ENCODE assay signal across 21 mouse cellular contexts in the genomic region with DNA sequence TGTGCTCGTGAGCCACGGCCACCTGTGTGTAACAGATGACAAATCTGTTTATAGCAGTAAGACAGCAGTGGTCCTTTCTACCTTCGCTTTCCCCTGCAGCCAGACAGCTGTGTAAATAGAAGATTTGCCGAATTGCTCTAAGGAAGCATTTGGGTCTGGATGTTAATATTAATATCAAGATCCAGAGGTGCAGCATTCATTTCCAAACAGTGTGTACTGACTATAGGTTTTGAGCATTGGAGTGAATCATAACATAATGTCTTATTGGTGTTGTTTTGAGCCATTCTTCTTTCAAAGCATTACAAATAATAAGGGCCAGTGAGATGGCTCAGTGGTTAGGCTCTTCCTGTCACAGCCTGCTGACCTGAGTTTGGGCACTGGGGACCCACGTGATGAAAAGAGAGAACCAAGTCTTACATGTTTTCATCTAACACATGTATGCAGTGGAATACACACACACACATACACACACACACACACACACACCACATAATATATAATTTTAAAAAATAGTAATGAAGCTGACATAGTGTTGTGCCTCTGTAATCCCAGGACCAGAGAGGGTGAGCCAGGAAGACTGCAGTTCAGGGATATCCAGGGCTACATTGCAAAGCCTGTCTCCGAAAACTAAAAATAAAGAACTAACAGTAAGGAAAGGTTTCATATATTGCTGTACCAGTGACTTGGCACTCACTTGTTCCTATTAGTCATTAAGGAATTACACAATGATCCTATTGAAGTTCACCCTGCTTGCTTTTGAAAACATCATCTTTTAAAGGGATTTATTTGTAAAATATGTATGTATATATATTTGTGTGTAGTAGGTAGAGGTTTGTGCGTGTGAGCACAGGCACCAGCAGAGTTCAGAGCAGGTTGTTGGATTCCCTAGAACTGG. TPM values are rescaled to one million over a fixed set of nuclear protein-coding genes. Genes with fewer than 3 reads are reported as not detected.
DNase-seq lines count a peak whose midpoint lies in the region; ATAC-seq and TF ChIP-seq lines count a peak whose summit lies in the region.
"Had no signal": no experiment of that assay in that cellular context is flagged by ENCODE, and none has a peak within 500 bp of the region (broad histone marks: within the 10 kb centered on the region; RNA-seq: fewer than 3 reads in every experiment).

No protein-coding gene starts in this region.

- H3K9ac ChIP-seq in embryonic facial prominence, embryonic 14.5 days (ENCODE audit: low read depth, low read length), result no peak overlapping the region
- no peak overlapping the region for H3K9ac ChIP-seq in kidney, postnatal 0 days (ENCODE audit: low read depth, low read length)
- H3K9ac ChIP-seq in intestine, postnatal 0 days (ENCODE audit: low read depth, low read length), result no peak overlapping the region
- H3K9ac ChIP-seq: embryonic facial prominence, embryonic 12.5 days; forebrain, postnatal 0 days; limb, embryonic 13.5 days; midbrain, embryonic 12.5 days had no signal

- no peak overlapping the region for H3K4me3 ChIP-seq in embryonic facial prominence, embryonic 14.5 days (ENCODE audit: low read depth, low read length)
- no peak overlapping the region for H3K4me3 ChIP-seq in embryonic facial prominence, embryonic 10.5 days
- H3K4me3 ChIP-seq in kidney, postnatal 0 days (replicated peaks; ENCODE audit: low read depth, low read length), result 0 out of 2 replicates have a peak overlapping the region, but pooled peaks have one; percentile 7
- no peak overlapping the region for H3K4me3 ChIP-seq in intestine, postnatal 0 days (ENCODE audit: low read depth, low read length)
- H3K4me3 ChIP-seq: embryonic facial prominence, embryonic 12.5 days; gastrocnemius, adult 2 months; limb, embryonic 13.5 days; midbrain, embryonic 12.5 days had no signal

- H3K9me3 ChIP-seq in embryonic facial prominence, embryonic 14.5 days (ENCODE audit: control insufficient read depth, low read length), result no peaks in the 10 kb centered on the region
- no peaks in the 10 kb centered on the region for H3K9me3 ChIP-seq in embryonic facial prominence, embryonic 10.5 days
- no peaks in the 10 kb centered on the region for H3K9me3 ChIP-seq in kidney, postnatal 0 days (replicated peaks; ENCODE audit: low read length)
- H3K9me3 ChIP-seq in intestine, postnatal 0 days (ENCODE audit: control insufficient read depth), result no peaks in the 10 kb centered on the region
- H3K9me3 ChIP-seq: embryonic facial prominence, embryonic 12.5 days; limb, embryonic 13.5 days; midbrain, embryonic 12.5 days had no signal

- H3K4me2 ChIP-seq in embryonic facial prominence, embryonic 14.5 days (ENCODE audit: low read depth, low read length), result peak overlapping the region; percentile 11; the same call in 1 of the 2 replicates
- H3K4me2 ChIP-seq in kidney, postnatal 0 days (ENCODE audit: low read length), result peak overlapping the region; percentile 36; the same call in 1 of the 2 replicates
- H3K4me2 ChIP-seq in intestine, postnatal 0 days (replicated peaks; ENCODE audit: low read depth), result peak overlapping the region; percentile 21; the same call in 1 of the 2 replicates
- H3K4me2 ChIP-seq: embryonic facial prominence, embryonic 12.5 days; limb, embryonic 13.5 days; midbrain, embryonic 12.5 days had no signal

- no peak for DNase-seq in embryonic facial prominence, embryonic 14.5 days (ENCODE audit: low spot score)
- no peak for DNase-seq in embryonic facial prominence, embryonic 10.5 days (ENCODE audit: low spot score)
- no peak for DNase-seq in kidney, postnatal 0 days (ENCODE audit: low spot score)
- no peak for DNase-seq in kidney, adult 11 months
- DNase-seq in A20 (ENCODE audit: low read depth, low spot score), result peak; percentile 83
- no peak for DNase-seq in thymus, adult 18-20 months
- no peak for DNase-seq in T-cell, adult 2 months (ENCODE audit: low spot score)
- DNase-seq: adrenal gland, postnatal 36 days; cerebellum, adult 8-10 months; forebrain, postnatal 0 days; gastrocnemius, adult 2 months; heart, postnatal 14 days; kidney, postnatal 25 days; layer of hippocampus, adult 9-11 months; lung, adult 2 months; right cerebral cortex, adult 18-20 months; thymus, postnatal 4 days had no signal

- no peaks in the 10 kb centered on the region for H3K36me3 ChIP-seq in embryonic facial prominence, embryonic 14.5 days (ENCODE audit: control insufficient read depth, insufficient read depth, low read length)
- H3K36me3 ChIP-seq in embryonic facial prominence, embryonic 10.5 days (replicated peaks), result peaks cover 1% of the 10 kb centered on the region
- no peaks in the 10 kb centered on the region for H3K36me3 ChIP-seq in kidney, postnatal 0 days (ENCODE audit: insufficient read depth, low read length)
- H3K36me3 ChIP-seq in intestine, postnatal 0 days (ENCODE audit: control insufficient read depth, insufficient read depth), result peaks cover 4% of the 10 kb centered on the region; the same call in 1 of the 2 replicates
- H3K36me3 ChIP-seq: embryonic facial prominence, embryonic 12.5 days; midbrain, embryonic 12.5 days had no signal

- TF ChIP-seq CTCF in kidney, postnatal 0 days (IDR thresholded peaks at IDR 0.05; ENCODE audit: low read depth), result no peak
- no peak for TF ChIP-seq CTCF in intestine, postnatal 0 days (IDR thresholded peaks at IDR 0.05; ENCODE audit: low read depth)

- no peaks in the 10 kb centered on the region for H3K27me3 ChIP-seq in embryonic facial prominence, embryonic 14.5 days (replicated peaks; ENCODE audit: control insufficient read depth, insufficient read depth, low read length)
- no peaks in the 10 kb centered on the region for H3K27me3 ChIP-seq in embryonic facial prominence, embryonic 10.5 days (replicated peaks; ENCODE audit: low read depth, poor library complexity, severe bottlenecking)
- H3K27me3 ChIP-seq in kidney, postnatal 0 days (ENCODE audit: insufficient read depth, low read length), result no peaks in the 10 kb centered on the region
- H3K27me3 ChIP-seq in intestine, postnatal 0 days (replicated peaks; ENCODE audit: control insufficient read depth, insufficient read depth, low read length), result no peaks in the 10 kb centered on the region
- H3K27me3 ChIP-seq: embryonic facial prominence, embryonic 12.5 days; limb, embryonic 13.5 days; midbrain, embryonic 12.5 days had no signal

- no peak for ATAC-seq in embryonic facial prominence, embryonic 14.5 days (ENCODE audit: low read depth)
- ATAC-seq in kidney, postnatal 0 days (replicated peaks; ENCODE audit: low FRiP score, low read depth), result no peak
- no peak for ATAC-seq in intestine, postnatal 0 days
- ATAC-seq: forebrain, postnatal 0 days had no signal

- H3K27ac ChIP-seq in embryonic facial prominence, embryonic 14.5 days (replicated peaks; ENCODE audit: low read depth, low read length), result no peak overlapping the region
- no peak overlapping the region for H3K27ac ChIP-seq in embryonic facial prominence, embryonic 10.5 days (replicated peaks)
- no peak overlapping the region for H3K27ac ChIP-seq in kidney, postnatal 0 days
- H3K27ac ChIP-seq in intestine, postnatal 0 days (ENCODE audit: low read depth, low read length), result no peak overlapping the region
- H3K27ac ChIP-seq: embryonic facial prominence, embryonic 12.5 days; gastrocnemius, adult 2 months; limb, embryonic 13.5 days; midbrain, embryonic 12.5 days had no signal

- 61% methylated on average over 7 of the region's 7 CpGs for WGBS in embryonic facial prominence, embryonic 14.5 days
- WGBS in embryonic facial prominence, embryonic 10.5 days, result 72% methylated on average over 7 of the region's 7 CpGs
- WGBS in kidney, postnatal 0 days, result 58% methylated on average over 7 of the region's 7 CpGs
- WGBS in intestine, postnatal 0 days, result 54% methylated on average over 7 of the region's 7 CpGs

- peaks cover 12% of the 10 kb centered on the region for H3K4me1 ChIP-seq in embryonic facial prominence, embryonic 14.5 days (ENCODE audit: control insufficient read depth, insufficient read depth, low read length)
- H3K4me1 ChIP-seq in embryonic facial prominence, embryonic 10.5 days, result peaks cover 30% of the 10 kb centered on the region
- H3K4me1 ChIP-seq in kidney, postnatal 0 days (replicated peaks; ENCODE audit: insufficient read depth, low read length), result no peaks in the 10 kb centered on the region
- H3K4me1 ChIP-seq in intestine, postnatal 0 days (replicated peaks; ENCODE audit: control insufficient read depth, insufficient read depth, low read length), result no peaks in the 10 kb centered on the region

RNA-seq across cellular contexts. Expression of gene Fgd6, which starts 2.8 kb away (rescaled TPM):
- polyA plus RNA-seq in embryonic facial prominence, embryonic 14.5 days (2014; fragmentation: Nextera tagmentation; extraction: Ambion mirVana), result 2.8 and 3.1 TPM in 2 replicates
- 4.0 and 4.5 TPM in 2 replicates for polyA plus RNA-seq in embryonic facial prominence, embryonic 10.5 days (2016; fragmentation: Nextera tagmentation; extraction: Ambion mirVana)
- polyA plus RNA-seq in kidney, postnatal 0 days (2015; fragmentation: Nextera tagmentation; extraction: Ambion mirVana), result 2.3 TPM in 2 replicates
- polyA plus RNA-seq in intestine, postnatal 0 days (2015; fragmentation: Nextera tagmentation; extraction: Ambion mirVana), result 2.2 and 2.5 TPM in 2 replicates

RNA-seq across cellular contexts. Expression of gene Vezt, which starts 3.0 kb away (rescaled TPM):
- polyA plus RNA-seq in embryonic facial prominence, embryonic 14.5 days (2014; fragmentation: Nextera tagmentation; extraction: Ambion mirVana), result 29.0 and 32.5 TPM in 2 replicates
- 24.8 and 25.0 TPM in 2 replicates for polyA plus RNA-seq in embryonic facial prominence, embryonic 10.5 days (2016; fragmentation: Nextera tagmentation; extraction: Ambion mirVana)
- polyA plus RNA-seq in kidney, postnatal 0 days (2015; fragmentation: Nextera tagmentation; extraction: Ambion mirVana), result 20.8 and 22.0 TPM in 2 replicates
- 10.2 and 10.6 TPM in 2 replicates for polyA plus RNA-seq in intestine, postnatal 0 days (2015; fragmentation: Nextera tagmentation; extraction: Ambion mirVana)
